Mouse (Mus musculus) embryonic facial prominence, embryonic 15.5 days (tissue): Measurements from ENCODE around the gene Clta. TPM values are rescaled to one million over a fixed set of nuclear protein-coding genes. Genes with fewer than 3 reads are reported as not detected.
A peak's percentile ranks its signal among the peaks of the same experiment; 100 is the strongest.

ENCODE experiments used
- ATAC-seq: fragments of 200-750 bp; cut with Nextera tagmentation; 2 replicates; pipeline ENCODE4 v1.8.0; 2017; ENCODE audit warnings: low read depth, moderate TSS enrichment; ENCODE audit not compliant: insufficient number of reproducible peaks, low FRiP score, low TSS enrichment
- H3K27ac ChIP-seq: fragments of 300-500 bp; sonication (generic); replicated peaks from 2 replicates; pipeline ENCODE4 v1.5.1; 2015; ENCODE audit warnings: mild to moderate bottlenecking, inconsistent platforms
- H3K27me3 ChIP-seq: fragments of 300-500 bp; sonication (generic); 2 replicates; pipeline ENCODE4 v1.6.1; 2015; ENCODE audit warnings: inconsistent platforms
- H3K36me3 ChIP-seq: fragments of 300-500 bp; sonication (generic); 2 replicates; pipeline ENCODE4 v1.6.1; 2015; ENCODE audit warnings: mild to moderate bottlenecking, inconsistent platforms
- H3K4me1 ChIP-seq: fragments of 300-500 bp; sonication (generic); 2 replicates; pipeline ENCODE4 v1.6.1; 2015; ENCODE audit warnings: inconsistent platforms
- H3K4me2 ChIP-seq: fragments of 300-500 bp; sonication (generic); replicated peaks from 2 replicates; pipeline ENCODE4 v1.6.1; 2015; ENCODE audit warnings: mild to moderate bottlenecking, inconsistent platforms
- H3K4me3 ChIP-seq: fragments of 300-500 bp; sonication (generic); replicated peaks from 2 replicates; pipeline ENCODE4 v1.5.1; 2015; ENCODE audit warnings: mild to moderate bottlenecking, inconsistent platforms
- H3K9ac ChIP-seq: fragments of 300-500 bp; sonication (generic); 2 replicates; pipeline ENCODE4 v1.6.1; 2015; ENCODE audit warnings: inconsistent platforms
- H3K9me3 ChIP-seq: fragments of 300-500 bp; sonication (generic); replicated peaks from 2 replicates; pipeline ENCODE4 v1.6.1; 2016; ENCODE audit warnings: inconsistent platforms
- whole genome bisulfite sequencing: fragments of 180-500 bp; shearing (Covaris S2); methylation state at CpG from one replicate; pipeline ENCODE4 v1.1.7; 2015; 5-methylcytosine and 5-hydroxymethylcytosine counted together
- polyA plus RNA-seq: library from polyadenylated mRNA; unstranded; fragments of >200 nt; fragmentation: Nextera tagmentation; extraction: Ambion mirVana; gene quantifications from 2 replicates; pipeline ENCODE4 v1.2.1, GENCODE M21; 2015

Clta gene
- polyA plus RNA-seq, 1 experiment from 2014 or later, result 247 TPM

DNA sequence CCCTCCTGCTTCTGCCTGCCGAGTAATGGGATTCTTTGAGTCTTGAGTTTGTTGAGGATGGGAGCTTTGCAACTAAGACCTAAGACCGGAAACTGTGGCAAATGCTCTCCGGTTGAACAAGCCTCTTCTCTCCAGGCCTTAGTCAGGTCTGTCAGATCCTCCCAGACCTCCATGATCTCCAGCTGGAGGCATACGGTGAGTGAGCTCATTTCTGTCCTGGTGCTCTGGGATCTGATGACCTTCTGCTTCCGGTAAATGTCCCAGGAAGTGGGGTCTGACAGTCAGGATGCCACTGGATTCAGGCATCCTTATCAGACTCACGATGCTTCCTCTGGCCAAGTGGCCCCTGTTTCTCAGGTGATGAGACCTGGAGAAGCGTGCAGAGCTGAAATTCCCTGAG is 23.0 kb upstream of the Clta start:
- ATAC-seq, result no peak

DNA sequence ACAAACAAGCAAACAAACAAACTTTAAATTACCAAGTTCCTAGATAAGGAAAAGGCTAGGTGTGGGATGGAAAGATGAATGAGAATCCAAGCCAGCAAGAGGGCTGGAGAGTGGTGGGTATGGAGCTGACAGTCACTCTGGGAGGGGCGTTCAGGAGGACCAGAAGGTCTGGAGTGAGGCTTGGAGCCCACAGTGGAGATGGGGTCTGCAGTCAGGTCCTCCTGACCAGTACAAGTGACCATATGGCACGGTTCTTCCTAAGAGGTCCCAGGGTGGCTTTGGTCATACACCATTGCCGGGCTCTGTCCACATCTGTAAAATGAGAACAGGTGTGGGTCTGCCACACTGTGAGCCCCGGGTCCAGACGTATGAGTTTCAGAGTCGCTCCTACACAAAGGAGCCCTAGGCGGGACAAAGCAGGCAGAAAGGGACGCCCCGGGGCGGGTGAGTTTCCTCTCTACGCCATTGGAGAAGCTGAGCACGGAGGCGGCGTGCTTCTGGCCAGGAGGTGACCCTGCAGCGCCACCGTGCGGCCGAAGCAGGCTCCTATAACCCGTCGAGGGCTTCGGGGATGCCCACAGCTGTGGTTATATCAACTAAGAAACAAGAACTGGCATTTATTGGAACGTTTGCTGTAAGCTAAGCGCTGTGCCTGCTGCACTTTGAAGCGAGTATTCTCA is 22.1 kb upstream of the Clta start:
- 3% methylated on average over 24 of the region's 24 CpGs for WGBS
- peak; percentile 90 for ATAC-seq

More for the DNA sequence above, 23.0 kb upstream of the Clta start:
- H3K4me2 ChIP-seq, result no peak overlapping the region
- no peak overlapping the region for H3K27ac ChIP-seq
- H3K36me3 ChIP-seq, result no peaks in the 10 kb centered on the region
- whole genome bisulfite sequencing, result 87% methylated on average over 7 of the region's 7 CpGs
- H3K9ac ChIP-seq, result no peak overlapping the region
- H3K9me3 ChIP-seq, result no peaks in the 10 kb centered on the region
- no peaks in the 10 kb centered on the region for H3K27me3 ChIP-seq
- peaks cover 36% of the 10 kb centered on the region for H3K4me1 ChIP-seq
- H3K4me3 ChIP-seq, result no peak overlapping the region

DNA sequence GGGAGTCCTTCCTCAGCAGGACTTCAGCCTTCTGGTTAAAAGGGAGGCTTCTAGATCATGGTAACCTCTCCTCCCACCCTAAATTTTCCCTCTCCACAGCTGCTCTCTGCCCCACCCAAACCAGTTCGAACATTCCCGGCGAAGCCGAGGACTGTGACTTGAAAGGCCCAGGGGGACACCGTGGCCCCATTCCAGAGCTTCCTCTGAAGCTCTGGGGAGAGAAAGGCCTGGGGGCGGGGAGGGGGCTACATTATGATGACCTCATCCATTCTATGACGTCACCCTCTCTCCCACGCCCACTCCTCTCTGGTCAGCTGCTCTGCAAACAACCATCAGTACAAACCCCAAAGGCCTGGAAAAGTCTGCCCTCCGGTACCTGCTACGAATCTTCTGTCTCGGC is 21.1 kb upstream of the Clta start, which contains the start of gene Ccin:
Gene Ccin (plus strand): TSS at position 303 of the 400 bp plus-strand sequence.
- H3K27ac ChIP-seq, result 0 out of 2 replicates have a peak within 1 kb of the TSS, but pooled peaks have one; percentile 22
- H3K4me3 ChIP-seq, result peak within 1 kb of the TSS; percentile 37
- 62% methylated on average over 11 of the region's 11 CpGs for WGBS
- H3K4me2 ChIP-seq, result peak within 1 kb of the TSS; percentile 65
- H3K27me3 ChIP-seq, result no peaks in the 10 kb centered on the region
- H3K9me3 ChIP-seq, result no peaks in the 10 kb centered on the region
- H3K4me1 ChIP-seq, result peaks cover 33% of the 10 kb centered on the region
- no peaks in the 10 kb centered on the region for H3K36me3 ChIP-seq
- ATAC-seq, result no peak
- no peak within 1 kb of the TSS for H3K9ac ChIP-seq

More for the DNA sequence above, 22.1 kb upstream of the Clta start:
- Histone ChIP-seq H3K27me3 (no peaks in the 10 kb centered on the region), H3K36me3 (no peaks in the 10 kb centered on the region), H3K4me2 (peak overlapping the region; percentile 65), H3K4me1 (peaks cover 36% of the 10 kb centered on the region), H3K9me3 (no peaks in the 10 kb centered on the region), H3K9ac (no peak overlapping the region; the same call in 1 of the 2 replicates), H3K27ac (peak overlapping the region; percentile 22; the same call in 1 of the 2 replicates), H3K4me3 (peak overlapping the region; percentile 37)

- no peak for ATAC-seq
- H3K4me1 ChIP-seq, result peaks cover 28% of the 10 kb centered on the region
- no peaks in the 10 kb centered on the region for H3K9me3 ChIP-seq
- no peak overlapping the region for H3K9ac ChIP-seq
- 89% methylated on average over 22 of the region's 22 CpGs for WGBS
- no peak overlapping the region for H3K4me3 ChIP-seq
- no peaks in the 10 kb centered on the region for H3K27me3 ChIP-seq
- H3K4me2 ChIP-seq, result no peak overlapping the region
- no peak overlapping the region for H3K27ac ChIP-seq
- no peaks in the 10 kb centered on the region for H3K36me3 ChIP-seq
Measured at GRCm38 (mm10) chr4:43983756-43984155, 20.5 kb upstream of the Clta start.

GRCm38 (mm10) chr4:43984326-43984725 is 19.9 kb upstream of the Clta start:
- Histone ChIP-seq H3K36me3 (no peaks in the 10 kb centered on the region), H3K9me3 (no peaks in the 10 kb centered on the region), H3K4me3 (no peak overlapping the region), H3K4me2 (no peak overlapping the region), H3K9ac (no peak overlapping the region), H3K27me3 (no peaks in the 10 kb centered on the region), H3K4me1 (peaks cover 22% of the 10 kb centered on the region), H3K27ac (no peak overlapping the region)
- WGBS, result 93% methylated on average over 19 of the region's 19 CpGs
- no peak for ATAC-seq

DNA sequence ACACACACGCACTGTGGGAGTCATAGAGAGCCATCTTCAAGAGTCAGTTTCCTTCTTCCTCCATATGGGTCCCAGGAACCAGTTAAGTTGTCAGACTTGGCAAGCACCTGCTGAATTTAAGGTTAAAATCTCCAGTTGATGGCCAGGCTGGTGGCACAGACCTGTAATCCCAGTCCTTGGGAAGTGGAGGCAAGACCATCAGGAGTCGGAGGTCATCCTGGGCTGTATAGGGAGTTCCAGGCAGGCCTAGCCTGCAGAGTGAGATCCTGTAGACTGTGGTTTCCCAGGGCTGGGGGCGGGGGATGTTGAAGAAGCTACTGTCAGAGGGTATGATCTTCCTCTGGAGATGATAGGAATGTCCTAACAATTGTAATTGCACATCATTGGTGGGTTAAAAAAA is 15.3 kb upstream of the Clta start:
- 87% methylated on average over 3 of the region's 3 CpGs for WGBS
- H3K36me3 ChIP-seq, result no peaks in the 10 kb centered on the region
- ATAC-seq, result no peak
- no peaks in the 10 kb centered on the region for H3K4me1 ChIP-seq
- no peaks in the 10 kb centered on the region for H3K9me3 ChIP-seq
- no peak overlapping the region for H3K27ac ChIP-seq
- H3K27me3 ChIP-seq, result no peaks in the 10 kb centered on the region
- no peak overlapping the region for H3K9ac ChIP-seq
- no peak overlapping the region for H3K4me3 ChIP-seq
- no peak overlapping the region for H3K4me2 ChIP-seq

DNA sequence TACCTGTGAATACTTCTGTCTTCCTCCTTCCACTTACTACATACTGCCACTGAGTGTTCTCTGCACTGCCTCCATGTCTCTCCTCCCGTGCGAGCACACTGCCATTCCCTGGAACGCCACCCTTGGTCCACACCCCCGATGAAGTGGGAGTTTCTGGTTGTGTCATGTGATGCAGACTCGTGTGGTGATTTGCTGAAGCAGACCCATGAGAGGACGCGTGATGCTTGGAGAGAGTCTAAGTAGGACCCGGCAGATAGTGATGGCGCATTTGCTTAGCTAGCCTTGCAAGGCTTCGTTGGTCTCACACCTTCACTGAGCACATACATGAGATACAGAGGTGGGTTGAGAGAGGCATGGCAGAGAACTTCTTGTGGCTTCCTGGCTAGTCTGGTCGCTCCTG is 11.2 kb upstream of the Clta start:
- H3K4me3 ChIP-seq, result no peak overlapping the region
- no peaks in the 10 kb centered on the region for H3K9me3 ChIP-seq
- H3K4me1 ChIP-seq, result no peaks in the 10 kb centered on the region
- no peak overlapping the region for H3K4me2 ChIP-seq
- no peak overlapping the region for H3K27ac ChIP-seq
- no peaks in the 10 kb centered on the region for H3K36me3 ChIP-seq
- 90% methylated on average over 11 of the region's 11 CpGs for WGBS
- ATAC-seq, result no peak
- no peaks in the 10 kb centered on the region for H3K27me3 ChIP-seq
- H3K9ac ChIP-seq, result no peak overlapping the region

DNA sequence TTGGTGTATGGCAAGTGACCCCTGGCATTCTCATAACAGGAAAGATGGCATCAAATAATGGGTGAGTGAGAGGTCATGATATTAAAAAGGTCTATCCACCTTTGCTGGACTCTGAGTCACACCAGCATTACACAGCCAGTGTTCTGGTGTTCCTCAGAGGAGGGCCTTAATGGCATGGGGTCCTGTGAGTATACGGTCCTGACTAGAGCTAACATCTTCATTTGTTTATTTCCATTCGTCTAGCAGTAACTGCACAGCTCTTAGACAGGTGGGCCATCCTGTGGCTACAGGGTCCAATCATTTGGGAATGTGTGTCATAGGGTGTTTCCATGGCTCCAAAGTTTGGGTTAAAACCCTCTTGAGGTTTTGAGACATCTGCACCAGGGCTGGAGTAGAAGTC is 9.9 kb upstream of the Clta start:
- Histone ChIP-seq H3K27ac (no peak overlapping the region), H3K36me3 (no peaks in the 10 kb centered on the region), H3K9ac (no peak overlapping the region), H3K9me3 (no peaks in the 10 kb centered on the region), H3K4me2 (no peak overlapping the region), H3K27me3 (no peaks in the 10 kb centered on the region), H3K4me3 (no peak overlapping the region), H3K4me1 (no peaks in the 10 kb centered on the region)
- no peak for ATAC-seq
- 80% methylated on average over 2 of the region's 2 CpGs for WGBS

GRCm38 (mm10) chr4:44003622-44004021 is 630 bp upstream of the Clta start:
- no peak for ATAC-seq
- 88% methylated on average over 6 of the region's 6 CpGs for WGBS
- no peaks in the 10 kb centered on the region for H3K36me3 ChIP-seq

DNA sequence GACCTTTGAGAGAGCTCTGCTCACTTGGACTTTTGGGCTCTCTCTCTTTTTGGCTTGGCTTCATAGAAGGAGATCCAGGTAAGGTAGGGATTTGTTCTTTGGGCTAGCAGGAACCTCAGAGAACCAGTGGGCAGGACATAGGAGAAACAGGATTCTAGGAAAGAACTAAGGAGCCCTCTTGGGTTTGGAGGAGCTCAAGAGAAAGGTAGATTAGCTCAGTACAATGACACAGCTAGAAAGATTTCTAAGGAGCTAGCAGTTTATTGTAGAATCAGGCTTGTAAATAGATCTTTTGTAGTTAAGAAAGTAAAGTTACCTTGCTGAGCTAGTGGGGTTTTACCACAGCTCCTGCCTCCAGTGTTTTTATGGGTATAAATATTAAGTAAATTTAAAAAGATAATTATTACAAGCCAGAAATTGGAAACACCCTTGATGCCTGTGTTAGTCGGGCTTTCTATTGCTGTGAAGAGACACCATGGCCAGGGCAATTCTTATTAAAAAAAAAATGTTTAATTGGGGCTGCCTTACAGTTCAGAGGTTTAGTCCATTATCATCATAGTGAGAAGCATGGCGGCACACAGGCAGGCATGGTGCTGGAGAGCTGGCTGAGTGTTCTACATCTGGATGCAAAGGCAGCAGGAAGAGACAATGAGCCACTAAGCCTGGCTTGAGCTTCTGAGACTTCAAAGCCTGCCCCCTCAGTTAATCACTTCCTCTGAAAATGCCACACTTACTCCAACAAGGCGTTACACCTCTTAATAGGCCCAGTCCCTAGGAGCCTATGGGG is 564 bp downstream of the Clta start:
- Histone ChIP-seq H3K27me3 (no peaks in the 10 kb centered on the region), H3K4me3 (no peak overlapping the region), H3K36me3 (no peaks in the 10 kb centered on the region), H3K4me2 (no peak overlapping the region), H3K4me1 (no peaks in the 10 kb centered on the region), H3K9ac (no peak overlapping the region), H3K9me3 (no peaks in the 10 kb centered on the region), H3K27ac (no peak overlapping the region)
- 77% methylated on average over 3 of the region's 3 CpGs for WGBS
- ATAC-seq, result no peak

More at GRCm38 (mm10) chr4:44003622-44004021, 630 bp upstream of the Clta start:
- Histone ChIP-seq H3K27ac (no peak overlapping the region), H3K27me3 (no peaks in the 10 kb centered on the region), H3K9ac (no peak overlapping the region), H3K4me3 (no peak overlapping the region), H3K4me1 (no peaks in the 10 kb centered on the region), H3K4me2 (no peak overlapping the region), H3K9me3 (no peaks in the 10 kb centered on the region)

DNA sequence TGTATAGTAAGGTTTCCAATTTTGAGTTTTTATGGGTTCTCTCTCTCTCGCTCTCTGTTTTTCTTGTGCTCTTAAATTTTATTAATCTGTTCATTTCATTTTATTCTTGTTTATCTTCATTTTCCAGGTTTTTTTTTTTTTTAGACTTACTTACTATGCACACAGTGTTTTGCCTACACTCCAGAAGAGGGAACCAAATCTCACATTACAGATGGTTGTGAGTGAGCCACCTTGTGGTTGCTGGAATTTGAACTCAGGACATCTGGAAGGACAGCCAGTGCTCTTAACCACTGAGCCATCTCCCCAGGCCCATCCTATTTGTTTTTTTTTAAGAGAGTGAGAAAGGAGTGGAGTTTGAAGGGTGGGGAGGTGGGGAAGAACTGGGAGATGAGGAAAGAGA is 5.9 kb downstream of the Clta start:
- Histone ChIP-seq H3K4me3 (no peak overlapping the region), H3K9me3 (no peaks in the 10 kb centered on the region), H3K27me3 (no peaks in the 10 kb centered on the region), H3K27ac (no peak overlapping the region), H3K36me3 (no peaks in the 10 kb centered on the region), H3K4me1 (peaks cover 19% of the 10 kb centered on the region), H3K9ac (no peak overlapping the region), H3K4me2 (no peak overlapping the region)
- WGBS, result 93% methylated on average over 1 of the region's 1 CpGs
- no peak for ATAC-seq
